Mouse (Mus musculus) left cerebral cortex, adult 8-10 months (tissue): ENCODE results near the gene Polr2h. TPM values are rescaled to one million over a fixed set of nuclear protein-coding genes. Genes with fewer than 3 reads are reported as not detected.
"Not testable (repeated sequence)": the region's sequence is repeated elsewhere in the genome, so short reads cannot be mapped to it uniquely, and the experiment has no call there.

Experiments used
- DNase-seq, 2 experiments: peaks; one replicate each; pipeline ENCODE4 v3.0.0; 2022; ENCODE audit warnings: low spot score in 2 of 2
- total RNA-seq, 4 experiments: library from RNA; stranded (reverse); gene quantifications; 2 replicates each; pipeline ENCODE4 v1.2.4; 2022

Polr2h gene
- total RNA-seq, result 10 to 100 TPM; 19.6 to 26.6 (median 21.2) TPM

DNA sequence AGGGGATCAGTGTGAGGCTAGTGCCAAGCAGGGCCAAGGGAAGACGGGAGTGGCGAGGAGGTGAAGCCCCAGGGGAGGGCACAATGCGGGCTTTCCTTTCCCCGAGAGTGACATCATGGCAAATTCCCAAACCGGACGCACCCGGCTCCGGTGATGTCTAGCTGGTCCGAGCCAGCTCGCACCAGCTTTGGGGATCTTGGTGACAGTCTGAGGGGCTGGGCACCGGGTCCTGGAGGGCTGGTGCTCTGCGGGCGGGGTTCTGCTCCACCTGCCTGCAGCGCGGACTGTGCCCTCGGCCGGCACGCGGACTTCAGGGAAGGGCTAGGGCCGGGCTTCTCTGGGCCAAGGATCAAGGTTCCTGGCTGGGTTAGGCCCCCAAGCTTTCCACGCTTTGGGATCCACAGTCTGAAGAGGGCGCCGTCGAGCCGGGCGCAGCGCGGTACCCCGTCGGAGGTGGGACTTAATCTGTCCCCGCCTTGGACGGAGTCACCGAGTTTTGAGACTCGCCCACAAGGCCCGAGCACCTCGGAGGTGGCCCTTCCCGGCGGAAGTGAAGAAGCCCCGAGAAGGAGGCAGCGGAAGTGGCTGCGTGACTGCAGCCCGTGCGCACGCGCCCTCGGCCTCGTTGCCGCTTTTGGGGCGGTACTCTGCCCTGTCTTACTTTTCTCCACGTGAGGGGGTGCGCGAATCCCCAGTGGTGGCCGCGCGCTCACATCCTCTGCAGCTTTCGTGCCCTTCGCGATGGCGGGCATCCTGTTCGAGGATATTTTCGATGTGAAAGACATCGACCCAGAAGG, at the start of gene Polr2h, which contains the start of gene Clcn2:
Polr2h (plus strand) TSS at position 485 of the 797 bp plus-strand sequence.
Clcn2 (minus strand) TSS at position 566 of the 797 bp plus-strand sequence.
- peak; percentile 95 to 98 for DNase-seq

DNA sequence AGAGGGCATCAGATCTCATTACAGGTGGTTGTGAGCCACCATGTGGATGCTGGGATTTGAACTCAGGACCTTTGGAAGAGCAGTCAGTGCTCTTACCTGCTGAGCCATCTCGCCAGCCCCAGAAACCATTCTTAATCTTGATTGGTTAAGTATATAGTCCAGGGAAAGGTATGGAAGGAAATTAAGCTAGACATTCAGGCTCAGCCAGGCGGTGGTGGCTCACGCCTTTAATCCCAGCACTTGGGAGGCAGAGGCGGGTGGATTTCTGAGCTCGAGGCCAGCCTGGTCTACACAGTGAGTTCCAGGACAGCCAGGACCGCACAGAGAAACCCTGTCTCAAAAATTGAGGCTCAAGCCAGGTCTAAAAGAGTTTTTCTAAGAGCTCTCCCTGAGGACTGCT, 49.5 kb upstream of the Polr2h start, which contains the start of gene Eif4g1:
Eif4g1 (plus strand) TSS at position 301 of the 400 bp plus-strand sequence.
- DNase-seq, result not testable (repeated sequence)

GRCm38 (mm10) chr16:20670291-20670690, 47.2 kb upstream of the Polr2h start:
- no peak for DNase-seq

DNA sequence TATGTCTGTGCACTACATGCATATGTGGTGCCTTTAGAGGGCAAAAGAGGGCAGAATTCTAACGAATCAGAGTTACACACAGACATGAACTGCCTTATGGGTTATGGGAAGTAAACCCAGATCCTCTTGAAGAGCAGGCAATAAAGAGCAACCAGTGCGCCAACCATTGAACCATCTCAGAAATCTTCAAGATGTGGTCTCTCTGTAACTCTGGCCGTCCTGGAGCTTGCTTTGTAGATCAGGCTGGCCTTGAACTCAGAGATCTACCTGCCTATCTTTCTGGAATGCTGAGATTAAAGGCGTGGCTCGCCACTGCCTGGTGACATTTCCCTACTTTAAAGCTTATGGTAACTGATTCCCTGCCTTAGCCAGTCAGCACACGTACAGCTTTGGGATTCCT, 45.6 kb upstream of the Polr2h start:
- no peak for DNase-seq

DNA sequence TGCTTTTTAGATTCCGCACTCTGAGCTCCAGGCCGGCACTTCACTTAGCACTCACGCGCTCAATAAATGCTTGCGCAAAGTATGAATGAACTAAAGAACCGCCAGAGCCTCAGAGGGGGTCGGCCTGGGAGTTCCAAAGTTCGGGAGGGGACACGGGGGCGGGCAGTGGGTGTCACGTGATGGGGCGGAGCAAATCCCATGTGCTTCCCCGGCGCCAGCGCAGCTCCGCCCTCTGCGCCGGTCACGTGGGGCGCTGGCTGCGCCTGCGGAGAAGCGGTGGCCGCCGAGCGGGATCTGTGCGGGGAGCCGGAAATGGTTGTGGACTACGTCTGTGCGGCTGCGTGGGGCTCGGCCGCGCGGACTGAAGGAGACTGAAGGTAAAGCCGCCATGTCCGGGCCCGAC, 45.0 kb upstream of the Polr2h start:
- peak; percentile 89 to 95 for DNase-seq

- DNase-seq, result no peak
Measured at GRCm38 (mm10) chr16:20672965-20673705, 44.3 kb upstream of the Polr2h start.

DNA sequence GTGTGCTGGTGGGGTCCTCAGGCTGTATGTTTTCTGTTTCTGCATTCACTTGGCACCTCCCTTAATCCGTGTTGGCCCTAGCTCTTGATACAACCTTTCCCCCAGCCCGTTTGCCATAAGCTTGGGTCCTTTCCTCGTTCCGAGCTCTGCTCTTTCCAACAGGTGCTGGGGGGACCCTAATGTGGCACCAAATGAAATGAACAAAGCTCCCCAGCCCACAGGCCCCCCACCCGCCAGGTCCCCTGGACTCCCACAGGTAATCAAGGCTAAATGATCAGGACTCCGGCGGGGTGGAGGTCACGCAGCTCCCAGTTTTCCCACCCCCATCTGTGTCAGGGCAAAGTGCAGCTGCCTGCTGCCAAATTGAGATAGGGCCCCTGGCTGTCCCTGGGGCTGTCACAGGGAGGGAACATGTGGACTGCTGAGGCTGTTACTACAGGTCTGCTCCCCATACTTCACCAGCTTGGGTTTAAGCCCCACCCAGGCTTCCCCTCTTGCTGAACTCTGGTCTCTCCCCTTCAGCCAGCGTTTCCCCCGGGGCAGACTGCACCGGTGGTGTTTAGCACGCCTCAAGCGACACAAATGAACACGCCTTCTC, 43.7 kb upstream of the Polr2h start:
- no peak for DNase-seq

GRCm38 (mm10) chr16:20675213-20675612, 42.3 kb upstream of the Polr2h start:
- DNase-seq, result no peak

DNA sequence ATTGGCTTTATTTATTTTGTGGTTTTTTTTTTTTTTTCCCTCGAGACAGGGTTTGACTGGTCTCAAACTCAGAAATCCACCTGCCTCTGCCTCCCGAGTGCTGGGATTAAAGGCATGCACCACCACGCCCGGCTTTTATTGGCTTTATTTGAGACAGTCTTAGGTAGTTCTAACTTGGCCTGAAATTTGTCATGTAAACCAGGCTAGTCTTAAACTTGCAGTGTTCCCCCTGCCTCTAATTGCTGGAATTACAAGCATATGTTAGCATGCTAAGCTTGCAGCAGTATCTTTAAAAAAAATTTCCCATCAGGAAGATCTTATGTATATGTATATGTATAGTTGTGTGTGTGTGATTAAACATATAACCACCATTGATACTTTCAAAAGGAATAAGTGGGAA, 40.8 kb upstream of the Polr2h start:
- DNase-seq, result no peak

DNA sequence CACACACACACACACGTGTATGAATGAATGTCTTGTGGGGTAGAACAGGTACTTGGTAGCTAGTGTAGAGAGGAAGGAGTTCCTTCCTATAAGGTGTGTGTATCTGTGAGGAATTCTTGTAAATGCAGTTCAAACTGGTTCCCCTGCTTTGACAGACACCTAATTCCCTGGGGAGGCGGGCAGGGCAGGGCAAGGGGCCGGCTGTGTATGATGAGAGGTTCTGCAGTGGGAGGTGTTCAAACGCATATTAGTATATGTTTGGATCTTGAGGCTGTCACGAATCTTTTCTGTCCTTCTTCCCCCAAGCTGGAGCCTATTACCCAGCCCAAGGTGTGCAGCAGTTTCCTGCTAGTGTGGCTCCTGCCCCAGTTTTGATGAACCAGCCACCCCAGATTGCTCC, 40.1 kb upstream of the Polr2h start:
- no peak for DNase-seq

DNA sequence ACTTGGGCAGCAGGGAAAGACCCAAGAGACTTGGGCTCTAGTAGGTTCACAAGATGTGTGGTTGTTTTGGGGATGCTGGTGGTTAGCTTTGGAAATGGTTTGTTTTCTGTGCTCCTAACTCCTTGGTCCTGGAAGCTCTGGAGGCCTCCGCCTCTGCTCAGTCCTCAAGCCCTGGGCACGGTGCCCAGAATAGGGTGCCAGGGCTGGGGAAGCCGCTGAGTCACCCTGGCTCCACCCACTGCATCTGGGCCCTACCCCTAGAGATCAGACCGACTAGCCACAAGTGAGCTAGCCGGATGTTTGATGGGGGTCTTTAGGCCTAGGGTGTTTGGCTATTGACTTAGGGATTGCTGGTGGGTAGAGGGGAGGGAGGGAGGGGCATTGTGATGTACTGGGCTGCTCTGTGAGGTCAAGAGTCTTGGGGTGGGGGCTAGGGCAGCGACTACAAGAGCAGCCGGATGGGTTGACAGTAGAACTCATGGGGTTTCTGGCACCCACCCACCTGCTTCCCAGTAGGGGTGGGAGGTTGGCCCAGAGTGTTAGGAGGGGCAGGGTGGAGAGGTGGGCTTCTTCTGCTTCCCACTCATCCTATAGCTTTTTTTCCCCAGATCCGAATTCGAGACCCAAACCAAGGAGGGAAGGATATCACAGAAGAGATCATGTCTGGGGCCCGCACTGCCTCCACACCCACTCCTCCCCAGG, 39.3 kb upstream of the Polr2h start:
- DNase-seq, result peak in 1 of 2 experiments; percentile 80

DNA sequence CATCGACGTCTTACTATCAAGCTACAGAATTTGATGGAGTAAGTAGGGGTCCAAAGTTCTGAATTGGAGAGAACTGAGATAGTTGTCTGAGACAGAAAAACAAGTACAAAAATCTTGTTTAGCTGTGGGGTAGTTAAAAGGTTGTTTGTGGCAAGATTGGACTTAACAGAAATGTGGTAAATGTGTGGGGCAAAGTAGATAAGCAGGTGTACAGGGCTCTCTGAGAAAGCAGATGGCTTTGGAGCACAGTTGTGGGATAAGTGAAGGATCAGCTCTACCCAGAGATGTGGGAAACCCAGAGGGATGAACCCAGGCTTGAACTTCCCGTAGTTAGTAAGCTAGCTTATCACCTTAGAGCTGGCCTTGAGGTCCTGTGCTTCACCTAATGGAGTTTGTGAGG, 26.7 kb upstream of the Polr2h start:
- DNase-seq, result no peak

GRCm38 (mm10) chr16:20691617-20692016, 25.8 kb upstream of the Polr2h start:
- no peak for DNase-seq

DNA sequence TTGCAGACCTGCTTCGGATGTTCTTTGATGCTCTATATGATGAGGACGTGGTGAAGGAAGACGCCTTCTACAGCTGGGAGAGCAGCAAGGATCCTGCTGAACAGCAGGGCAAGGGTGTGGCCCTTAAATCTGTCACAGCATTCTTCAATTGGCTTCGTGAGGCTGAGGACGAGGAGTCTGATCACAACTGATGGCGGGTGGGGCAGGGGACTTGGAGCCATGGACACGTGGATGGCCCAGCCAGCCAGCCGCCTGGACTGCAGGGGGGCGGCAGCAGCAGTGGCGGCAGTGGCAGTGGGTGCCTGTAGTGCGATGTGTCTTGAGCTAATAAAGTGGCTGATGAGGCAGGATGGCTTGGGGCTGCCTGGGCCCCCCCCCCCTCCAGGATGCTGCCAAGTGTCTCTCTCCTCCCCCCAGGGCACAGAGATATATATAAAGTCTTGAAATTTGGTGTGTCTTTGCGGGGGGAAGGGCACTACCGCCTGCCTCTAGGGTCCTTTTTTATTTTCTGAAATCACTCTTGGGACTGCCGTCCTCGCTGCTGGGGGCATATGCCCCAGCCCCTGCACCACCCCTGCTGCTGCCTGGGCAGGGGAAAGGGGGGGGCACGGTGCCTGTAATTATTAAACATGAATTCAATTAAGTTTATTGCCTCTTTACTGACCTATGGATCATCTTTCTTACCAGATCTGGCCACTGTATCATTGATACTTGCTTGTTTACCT, 25.1 kb upstream of the Polr2h start:
- DNase-seq, result no peak

DNA sequence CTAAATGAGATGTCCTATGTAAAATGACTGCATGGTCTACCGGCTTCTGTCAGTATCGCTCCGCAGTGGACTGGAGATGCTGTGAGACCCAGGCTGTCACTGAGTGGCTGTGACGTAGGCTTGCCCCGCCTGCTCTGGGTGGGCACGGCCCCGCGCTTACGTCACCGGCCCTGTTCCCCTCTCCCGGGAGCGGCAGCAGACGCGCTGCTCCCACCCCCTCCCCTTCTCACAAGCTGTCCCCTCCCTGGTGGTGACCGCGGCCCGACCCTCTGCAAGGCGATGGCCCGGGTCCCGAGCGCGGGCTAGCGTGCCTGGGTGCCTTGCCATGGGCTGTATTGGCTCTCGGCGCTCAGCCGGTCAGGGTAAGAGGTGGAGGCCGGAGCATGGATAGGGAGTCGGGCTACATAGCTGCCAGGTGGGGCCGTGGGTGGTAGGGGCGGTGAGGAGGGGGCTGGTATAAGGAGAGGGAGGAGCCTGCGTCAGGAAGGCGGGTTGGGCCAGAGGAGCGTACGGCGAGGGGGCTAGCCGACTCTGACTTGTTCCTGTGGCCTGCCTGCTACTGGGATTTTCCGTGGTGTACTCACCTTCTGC, 24.3 kb upstream of the Polr2h start, which contains the start of gene Fam131a:
Fam131a (plus strand) TSS at position 131 of the 591 bp plus-strand sequence.
- DNase-seq, result peak; percentile 83 to 94

GRCm38 (mm10) chr16:20694781-20695180, 22.7 kb upstream of the Polr2h start:
- DNase-seq, result peak in 1 of 2 experiments; percentile 90

DNA sequence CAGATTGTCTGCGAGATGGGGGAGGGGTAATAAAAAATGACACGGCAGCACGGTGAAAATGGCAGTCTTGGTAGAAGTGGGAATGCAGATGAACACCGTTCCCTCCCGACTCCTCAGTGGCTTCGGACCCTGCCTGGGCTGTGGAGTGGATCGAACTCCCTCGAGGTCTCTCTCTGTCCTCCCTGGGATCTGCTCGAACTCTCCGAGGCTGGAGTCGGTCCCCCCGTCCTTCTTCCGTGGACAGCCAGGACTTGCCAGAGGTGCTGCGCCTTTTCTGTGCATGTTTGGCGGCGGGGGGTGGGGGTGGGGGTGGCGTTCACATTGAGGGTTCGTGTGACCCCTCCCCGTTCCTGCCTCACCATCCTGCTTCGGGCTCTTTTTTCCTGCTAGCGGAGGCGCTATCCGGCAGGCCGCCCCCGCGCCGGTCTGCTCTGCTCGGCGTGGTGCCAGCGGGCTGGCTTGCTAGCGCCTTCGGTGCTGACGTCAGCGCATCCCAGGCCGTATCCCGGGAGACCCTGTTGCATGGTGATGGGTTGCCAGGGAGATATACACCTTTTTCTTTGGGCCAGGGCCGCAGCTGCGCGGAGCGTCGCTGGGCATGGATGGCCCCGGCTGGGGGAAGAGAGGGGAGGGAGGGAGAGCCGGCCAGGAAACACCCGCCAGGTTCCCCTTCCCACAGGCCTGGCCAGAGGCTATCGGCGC, 21.7 kb upstream of the Polr2h start:
- DNase-seq, result peak; percentile 88 to 98

- no peak for DNase-seq
Measured at GRCm38 (mm10) chr16:20699266-20699665, 18.2 kb upstream of the Polr2h start.

DNA sequence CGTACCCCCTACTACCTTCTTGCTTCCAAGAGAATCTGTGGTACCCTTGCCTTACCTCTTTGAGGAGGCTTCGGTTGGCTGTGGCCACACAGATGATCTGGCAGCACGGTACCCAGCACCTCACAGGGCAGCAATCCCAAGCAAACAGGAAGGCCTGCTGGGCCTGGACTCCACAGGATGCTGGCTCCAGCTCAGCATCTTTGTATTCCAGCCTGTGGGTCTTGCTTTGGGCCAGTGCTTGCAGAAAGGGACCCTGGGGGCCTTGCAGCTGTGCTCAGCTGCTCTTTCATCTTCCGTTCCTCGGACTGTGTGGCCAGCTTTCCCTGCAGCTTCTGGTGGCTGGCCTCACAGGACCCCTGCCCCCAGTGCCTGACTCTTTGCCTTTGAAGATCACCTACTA, 17.4 kb upstream of the Polr2h start:
- DNase-seq, result no peak

- no peak for DNase-seq
Measured at GRCm38 (mm10) chr16:20701316-20701715, 16.1 kb upstream of the Polr2h start.
